Mouse (Mus musculus) embryo, embryonic 10.5 days (tissue): ENCODE measurements around the gene Rwdd2b.

Source experiments
- DNase-seq: peaks from one replicate; pipeline ENCODE4 v3.0.0-alpha.2; 2015; ENCODE audit warnings: low spot score

Gene Rwdd2b

GRCm38 (mm10) chr16:87440184-87440686 is at the start of gene Rwdd2b:
Gene Rwdd2b, minus strand, starts transcription at chr16:87440573.
- peak; percentile 97 for DNase-seq

- no peak for DNase-seq
Observed at GRCm38 (mm10) chr16:87488605-87489004, 48.2 kb upstream of the Rwdd2b start.

GRCm38 (mm10) chr16:87486739-87487138 is 46.4 kb upstream of the Rwdd2b start:
- no peak for DNase-seq

- peak; percentile 8 for DNase-seq
Observed at GRCm38 (mm10) chr16:87484367-87484766, 44.0 kb upstream of the Rwdd2b start.

GRCm38 (mm10) chr16:87470579-87470978 is 30.2 kb upstream of the Rwdd2b start:
- DNase-seq, result no peak

- DNase-seq, result no peak
Observed at GRCm38 (mm10) chr16:87458752-87459151, 18.4 kb upstream of the Rwdd2b start.

- DNase-seq, result peak; percentile 24
Observed at GRCm38 (mm10) chr16:87455180-87455611, 14.8 kb upstream of the Rwdd2b start.

- DNase-seq, result peak; percentile 93
Observed at GRCm38 (mm10) chr16:87454419-87455179, 14.2 kb upstream of the Rwdd2b start, which contains the start of gene Usp16. Gene Usp16, plus strand, starts transcription at chr16:87454703.

- DNase-seq, result no peak
Observed at GRCm38 (mm10) chr16:87453226-87453625, 12.9 kb upstream of the Rwdd2b start.

GRCm38 (mm10) chr16:87445528-87445927 is 5.2 kb upstream of the Rwdd2b start:
- DNase-seq, result no peak

GRCm38 (mm10) chr16:87445110-87445509 is 4.7 kb upstream of the Rwdd2b start:
- no peak for DNase-seq

- no peak for DNase-seq
Observed at GRCm38 (mm10) chr16:87444071-87444470, 3.7 kb upstream of the Rwdd2b start.

GRCm38 (mm10) chr16:87443245-87443644 is 2.9 kb upstream of the Rwdd2b start:
- no peak for DNase-seq

- DNase-seq, result no peak
Observed at GRCm38 (mm10) chr16:87442291-87442690, 1.9 kb upstream of the Rwdd2b start.

GRCm38 (mm10) chr16:87441089-87441488 is 716 bp upstream of the Rwdd2b start:
- DNase-seq, result peak; percentile 18

- DNase-seq, result no peak
Observed at GRCm38 (mm10) chr16:87438697-87439096, 1.7 kb downstream of the Rwdd2b start.

- DNase-seq, result no peak
Observed at GRCm38 (mm10) chr16:87437096-87437495, 3.3 kb downstream of the Rwdd2b start.

GRCm38 (mm10) chr16:87435411-87436205 is 4.8 kb downstream of the Rwdd2b start:
- DNase-seq, result no peak

- no peak for DNase-seq
Observed at GRCm38 (mm10) chr16:87434946-87435345, 5.4 kb downstream of the Rwdd2b start.

GRCm38 (mm10) chr16:87434266-87434665 is 6.1 kb downstream of the Rwdd2b start:
- DNase-seq, result no peak

GRCm38 (mm10) chr16:87432033-87432814 is 8.1 kb downstream of the Rwdd2b start, which contains the start of gene Ltn1:
Gene Ltn1, minus strand, starts transcription at chr16:87432612.
- DNase-seq, result peak; percentile 99

GRCm38 (mm10) chr16:87427516-87427915 is 12.9 kb downstream of the Rwdd2b start:
- no peak for DNase-seq
